Mouse (Mus musculus): Measurements from ENCODE around the gene Glra1. TPM values are rescaled to one million over a fixed set of nuclear protein-coding genes. Genes with fewer than 3 reads are reported as not detected.

Gene Glra1
- polyA plus RNA-seq, 1 experiment = 0.36 TPM

- DNase-seq (ENCODE audit: extremely low spot score in 1 of 2, low spot score in 1 of 2) = peak; percentile 52 to 91
Measured at GRCm38 (mm10) chr11:55518806-55519674, 89.0 kb downstream of the Glra1 start.

- DNase-seq (ENCODE audit: extremely low spot score in 1 of 2, low spot score in 1 of 2) = no peak
Measured at GRCm38 (mm10) chr11:55517666-55518065, 90.3 kb downstream of the Glra1 start.

- no peak for DNase-seq (ENCODE audit: extremely low spot score in 1 of 2, low spot score in 1 of 2)
Measured at GRCm38 (mm10) chr11:55511374-55511773, 96.6 kb downstream of the Glra1 start.

DNA sequence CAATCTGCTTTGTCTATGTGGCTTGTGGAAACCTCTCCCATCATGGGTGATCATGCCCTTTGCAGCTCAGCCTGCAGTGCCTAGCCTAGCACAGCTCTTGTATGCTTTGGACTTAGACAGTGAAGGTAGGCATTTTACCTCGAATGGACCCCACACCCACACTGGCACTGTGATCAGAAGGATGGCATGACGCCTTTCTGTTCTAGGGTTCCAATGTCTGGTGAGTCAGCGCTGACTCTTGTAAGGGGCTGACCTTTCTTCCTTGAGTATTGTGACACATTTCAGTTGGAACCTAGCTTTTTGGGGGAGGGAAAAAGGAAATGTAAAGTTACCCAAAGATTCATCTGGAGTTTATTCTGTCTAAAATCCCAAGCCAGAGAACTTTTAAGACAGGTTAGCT is 102.5 kb downstream of the Glra1 start:
- no peak for DNase-seq (ENCODE audit: extremely low spot score in 1 of 2, low spot score in 1 of 2)

DNA sequence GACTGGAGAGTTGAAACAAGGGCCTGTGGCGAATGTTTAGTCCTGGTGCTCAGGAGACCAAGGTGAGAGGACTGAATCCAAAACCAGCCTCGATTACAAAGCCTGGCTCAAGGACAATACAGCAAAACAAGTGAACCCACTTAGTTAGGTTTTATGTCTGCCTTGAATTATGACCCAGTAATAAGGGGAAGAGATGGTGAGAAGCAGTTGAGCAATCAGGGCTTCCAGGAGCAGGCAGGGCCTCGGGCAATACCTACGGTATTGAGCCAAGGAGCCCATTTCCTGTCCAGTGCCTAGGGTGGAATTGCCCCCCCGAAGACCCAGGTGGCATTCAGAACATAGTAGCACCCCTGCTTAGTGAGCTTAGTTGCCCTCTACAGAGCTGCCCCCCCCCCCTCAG is 105.1 kb downstream of the Glra1 start:
- no peak for DNase-seq (ENCODE audit: extremely low spot score in 1 of 2, low spot score in 1 of 2)

DNA sequence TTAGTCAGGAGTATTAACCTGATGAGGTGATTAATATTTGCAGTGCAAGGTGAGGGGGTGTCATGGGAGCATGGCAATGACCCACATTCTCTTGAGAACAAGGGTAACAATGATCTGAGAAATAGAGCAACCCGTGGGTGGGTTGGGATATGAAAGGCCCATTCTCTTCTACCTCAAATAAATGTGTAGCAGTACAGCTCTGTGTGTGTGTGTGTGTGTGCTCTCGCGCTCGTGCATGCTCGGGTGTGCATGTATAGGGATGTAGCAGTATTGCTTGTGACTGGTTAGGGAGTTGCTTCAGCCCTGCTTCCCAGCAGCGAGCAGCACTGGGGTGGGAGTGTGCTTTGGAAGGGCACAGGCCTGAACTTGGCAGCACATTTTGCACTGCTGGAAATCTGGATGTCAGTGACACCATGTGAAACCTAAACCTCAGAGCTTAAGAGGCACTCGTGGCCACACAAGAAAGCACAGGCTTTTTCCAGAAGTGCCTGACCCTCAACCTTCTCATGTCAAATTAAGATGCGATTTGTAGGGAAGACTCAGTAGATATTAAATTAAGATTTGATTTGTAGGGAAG is 106.0 kb downstream of the Glra1 start:
- DNase-seq (ENCODE audit: extremely low spot score in 1 of 2, low spot score in 1 of 2) = peak in 1 of 2 experiments; percentile 21

DNA sequence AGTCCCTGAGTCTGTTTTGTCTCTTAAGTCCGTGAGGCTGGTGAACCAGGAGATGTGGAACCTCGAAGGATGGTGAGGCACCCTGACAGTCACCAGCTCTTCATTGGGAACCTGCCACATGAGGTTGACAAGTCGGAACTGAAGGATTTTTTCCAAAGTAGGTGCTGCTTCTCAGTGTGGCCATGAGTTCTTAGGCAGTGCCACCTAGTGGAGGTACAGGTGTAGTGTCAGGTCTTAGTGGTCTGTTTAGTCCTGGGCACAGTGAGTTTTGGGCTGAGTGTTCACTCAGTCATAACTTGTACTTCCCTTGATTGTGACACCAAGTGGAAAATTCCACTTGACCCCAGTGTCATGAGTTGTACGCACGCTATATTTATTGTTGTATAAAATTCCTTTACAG is 110.1 kb downstream of the Glra1 start:
- DNase-seq (ENCODE audit: extremely low spot score in 1 of 2, low spot score in 1 of 2) = peak in 1 of 2 experiments; percentile 56

DNA sequence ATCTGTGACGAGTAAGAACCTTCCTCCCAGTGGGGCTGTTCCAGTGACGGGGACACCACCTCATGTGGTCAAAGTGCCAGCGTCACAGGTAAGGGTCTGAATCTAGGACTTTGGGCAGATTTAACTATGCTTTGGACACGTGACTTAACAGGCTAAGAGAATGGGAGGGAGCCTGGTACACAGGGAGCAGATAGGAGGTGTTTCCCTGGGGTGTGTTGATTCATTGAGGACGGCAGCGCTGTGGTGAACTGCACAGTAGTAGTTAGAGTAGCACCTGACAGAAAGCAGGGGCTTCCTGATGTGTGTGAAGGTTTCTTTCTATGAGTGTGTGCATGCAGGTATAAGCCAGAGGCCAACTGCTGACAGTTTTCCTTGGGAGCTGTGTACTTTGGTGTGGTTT is 111.8 kb downstream of the Glra1 start:
- no peak for DNase-seq (ENCODE audit: extremely low spot score in 1 of 2, low spot score in 1 of 2)

GRCm38 (mm10) chr11:55485443-55485842 is 122.6 kb downstream of the Glra1 start:
- no peak for DNase-seq (ENCODE audit: extremely low spot score in 1 of 2, low spot score in 1 of 2)

DNA sequence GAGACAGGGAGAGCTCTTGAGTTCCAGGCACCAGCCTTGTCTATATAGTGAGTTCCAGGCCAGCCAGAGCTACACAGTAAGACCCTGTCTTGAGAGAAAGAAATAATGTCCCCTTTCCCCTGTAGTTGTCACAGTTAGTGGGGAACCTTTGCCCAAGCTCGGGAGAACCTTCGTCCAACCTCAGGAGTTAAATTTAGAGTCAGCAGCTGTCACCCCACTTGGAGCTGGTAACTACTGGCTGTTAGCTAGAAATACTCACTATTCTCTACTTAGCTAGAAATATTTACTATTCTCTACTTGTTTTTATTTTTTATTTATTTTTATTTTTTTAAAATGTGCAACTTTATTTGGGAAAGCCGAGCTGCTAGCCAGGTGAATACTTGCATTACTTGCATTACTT is 134.8 kb downstream of the Glra1 start:
- DNase-seq (ENCODE audit: extremely low spot score in 1 of 2, low spot score in 1 of 2) = no peak

DNA sequence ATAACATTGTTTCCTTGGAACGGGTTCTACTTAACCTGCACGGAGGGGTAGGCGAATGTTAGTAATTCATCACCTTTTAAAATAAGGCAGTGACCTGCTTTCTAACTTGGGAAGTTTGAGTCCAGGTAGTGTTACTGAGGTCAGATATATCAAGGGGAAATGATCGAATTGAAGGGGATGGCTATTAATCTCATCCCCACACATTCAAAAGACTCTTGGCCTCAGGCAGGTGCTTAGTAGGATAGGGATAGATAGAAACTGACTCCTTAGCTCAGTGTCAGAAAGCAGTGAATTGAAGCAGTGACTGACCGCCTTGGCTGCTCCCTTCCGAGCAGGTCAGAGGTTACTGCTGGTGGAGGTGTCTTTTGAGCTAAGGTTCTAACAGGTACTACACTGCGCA is 136.5 kb downstream of the Glra1 start:
- no peak for DNase-seq (ENCODE audit: extremely low spot score in 1 of 2, low spot score in 1 of 2)

- no peak for DNase-seq (ENCODE audit: extremely low spot score in 1 of 2, low spot score in 1 of 2)
Measured at GRCm38 (mm10) chr11:55470761-55471160, 137.2 kb downstream of the Glra1 start.

- DNase-seq (ENCODE audit: extremely low spot score in 1 of 2, low spot score in 1 of 2) = peak in 1 of 2 experiments; percentile 20
Measured at GRCm38 (mm10) chr11:55469923-55470691, 137.9 kb downstream of the Glra1 start.

DNA sequence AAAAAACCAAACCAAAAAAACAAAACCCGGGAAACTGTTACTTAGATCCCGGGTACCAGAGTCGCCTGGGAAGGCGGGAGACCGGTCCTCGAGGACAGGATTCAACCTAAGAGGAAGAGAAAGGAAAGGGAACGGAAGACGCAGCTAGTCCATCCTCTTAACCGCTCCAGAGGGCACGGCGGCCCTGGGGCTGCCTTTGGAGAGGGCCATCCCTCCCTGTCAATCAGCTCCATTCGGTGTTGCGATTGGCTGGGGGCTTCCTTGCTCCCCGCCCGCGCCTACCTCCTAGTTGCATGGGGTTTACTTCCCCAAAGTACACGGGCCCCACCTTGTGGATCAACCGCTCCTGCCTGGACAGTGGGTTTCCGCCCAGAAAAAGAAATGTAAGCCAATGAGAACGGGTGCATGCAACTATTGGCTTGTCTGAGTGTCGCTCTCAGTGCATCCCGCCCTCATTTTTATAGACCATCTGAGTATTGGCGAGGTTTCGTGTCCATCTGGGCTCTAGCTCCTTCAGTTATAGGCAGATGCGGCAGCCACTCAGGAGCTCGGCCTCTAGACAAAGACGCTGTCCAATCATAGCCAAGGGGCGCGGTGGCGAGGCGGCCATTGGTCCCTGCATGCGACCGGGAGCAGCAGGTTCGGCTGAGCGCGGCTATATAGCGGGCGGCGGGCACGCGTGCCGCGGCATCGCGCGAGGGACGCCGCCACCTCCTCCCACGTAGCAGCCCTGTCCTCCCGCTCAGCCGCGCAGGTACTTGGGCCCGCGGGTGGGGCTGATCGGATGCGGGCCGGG is 138.8 kb downstream of the Glra1 start, which contains the start of gene G3bp1:
Gene G3bp1 (plus strand): TSS at position 638 of the 796 bp plus-strand sequence.
- peak; percentile 100 for DNase-seq (ENCODE audit: extremely low spot score in 1 of 2, low spot score in 1 of 2)

GRCm38 (mm10) chr11:55468611-55469047 is 139.4 kb downstream of the Glra1 start:
- DNase-seq (ENCODE audit: extremely low spot score in 1 of 2, low spot score in 1 of 2) = no peak

DNA sequence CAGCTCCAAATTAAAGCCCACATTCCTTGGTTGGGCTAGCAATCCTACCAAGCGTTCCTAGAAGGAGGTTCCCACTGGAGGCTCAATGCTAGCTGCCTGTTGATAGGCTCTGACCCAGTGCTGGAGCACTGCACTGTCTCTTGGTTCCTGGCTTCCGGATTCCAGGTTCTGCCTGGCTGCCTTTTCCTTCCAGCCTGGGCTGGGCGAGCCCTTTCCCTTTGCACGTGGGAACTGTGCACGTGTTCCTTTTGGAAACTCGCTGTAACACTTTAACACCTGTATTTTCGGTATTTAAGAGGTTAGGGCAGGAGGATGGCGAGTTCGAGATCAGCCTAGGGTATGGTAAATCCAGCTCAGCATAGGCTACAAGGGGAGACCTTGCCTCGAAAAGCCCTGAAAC is 140.0 kb downstream of the Glra1 start:
- DNase-seq (ENCODE audit: extremely low spot score in 1 of 2, low spot score in 1 of 2) = no peak

- no peak for DNase-seq (ENCODE audit: extremely low spot score in 1 of 2, low spot score in 1 of 2)
Measured at GRCm38 (mm10) chr11:55465177-55465576, 142.8 kb downstream of the Glra1 start.

- DNase-seq (ENCODE audit: extremely low spot score in 1 of 2, low spot score in 1 of 2) = no peak
Measured at GRCm38 (mm10) chr11:55464707-55465106, 143.3 kb downstream of the Glra1 start.

Measured in frontal cortex, adult 2 months (tissue).